Mouse (Mus musculus) heart, embryonic 12.5 days (tissue): Measurements from ENCODE around the gene Eif4a3. TPM values are rescaled to one million over a fixed set of nuclear protein-coding genes. Genes with fewer than 3 reads are reported as not detected.

Experiments
- ATAC-seq: fragments of 200-750 bp; cut with Nextera tagmentation; 2 replicates; pipeline ENCODE4 v1.8.0; 2017; ENCODE audit warnings: moderate TSS enrichment, moderate library complexity; ENCODE audit not compliant: insufficient number of reproducible peaks, low FRiP score
- H3K27ac ChIP-seq: fragments of 300-500 bp; sonication (generic); 2 replicates; pipeline ENCODE4 v1.5.1; 2016; ENCODE audit warnings: mild to moderate bottlenecking, moderate library complexity; ENCODE audit not compliant: poor library complexity, severe bottlenecking
- H3K27me3 ChIP-seq: fragments of 300-500 bp; sonication (generic); replicated peaks from 2 replicates; pipeline ENCODE4 v1.6.1; 2016; ENCODE audit warnings: mild to moderate bottlenecking, moderate library complexity
- H3K36me3 ChIP-seq: fragments of 300-500 bp; sonication (generic); 2 replicates; pipeline ENCODE4 v1.6.1; 2016; ENCODE audit warnings: mild to moderate bottlenecking, moderate library complexity
- H3K4me1 ChIP-seq: fragments of 300-500 bp; sonication (generic); replicated peaks from 2 replicates; pipeline ENCODE4 v1.6.1; 2016; ENCODE audit warnings: mild to moderate bottlenecking
- H3K4me2 ChIP-seq: fragments of 300-500 bp; sonication (generic); 2 replicates; pipeline ENCODE4 v1.6.1; 2016; ENCODE audit warnings: mild to moderate bottlenecking, moderate library complexity
- H3K4me3 ChIP-seq: fragments of 300-500 bp; sonication (generic); 2 replicates; pipeline ENCODE4 v1.5.1; 2016; ENCODE audit warnings: mild to moderate bottlenecking
- H3K9ac ChIP-seq: fragments of 300-500 bp; sonication (generic); 2 replicates; pipeline ENCODE4 v1.6.1; 2016; ENCODE audit warnings: mild to moderate bottlenecking, moderate library complexity
- H3K9me3 ChIP-seq: fragments of 300-500 bp; sonication (generic); replicated peaks from 2 replicates; pipeline ENCODE4 v1.6.1; 2016; ENCODE audit warnings: mild to moderate bottlenecking, moderate library complexity
- WGBS: fragments of 180-500 bp; shearing (Covaris S2); methylation state at CpG from one replicate; pipeline ENCODE4 v1.1.7; 2016; 5-methylcytosine and 5-hydroxymethylcytosine counted together
- polyA plus RNA-seq: library from polyadenylated mRNA; unstranded; fragments of >200 nt; fragmentation: Nextera tagmentation; extraction: Ambion mirVana; gene quantifications from 2 replicates; pipeline ENCODE4 v1.2.1, GENCODE M21; 2016

Eif4a3 gene
- 270 and 276 TPM in 2 replicates for polyA plus RNA-seq

DNA sequence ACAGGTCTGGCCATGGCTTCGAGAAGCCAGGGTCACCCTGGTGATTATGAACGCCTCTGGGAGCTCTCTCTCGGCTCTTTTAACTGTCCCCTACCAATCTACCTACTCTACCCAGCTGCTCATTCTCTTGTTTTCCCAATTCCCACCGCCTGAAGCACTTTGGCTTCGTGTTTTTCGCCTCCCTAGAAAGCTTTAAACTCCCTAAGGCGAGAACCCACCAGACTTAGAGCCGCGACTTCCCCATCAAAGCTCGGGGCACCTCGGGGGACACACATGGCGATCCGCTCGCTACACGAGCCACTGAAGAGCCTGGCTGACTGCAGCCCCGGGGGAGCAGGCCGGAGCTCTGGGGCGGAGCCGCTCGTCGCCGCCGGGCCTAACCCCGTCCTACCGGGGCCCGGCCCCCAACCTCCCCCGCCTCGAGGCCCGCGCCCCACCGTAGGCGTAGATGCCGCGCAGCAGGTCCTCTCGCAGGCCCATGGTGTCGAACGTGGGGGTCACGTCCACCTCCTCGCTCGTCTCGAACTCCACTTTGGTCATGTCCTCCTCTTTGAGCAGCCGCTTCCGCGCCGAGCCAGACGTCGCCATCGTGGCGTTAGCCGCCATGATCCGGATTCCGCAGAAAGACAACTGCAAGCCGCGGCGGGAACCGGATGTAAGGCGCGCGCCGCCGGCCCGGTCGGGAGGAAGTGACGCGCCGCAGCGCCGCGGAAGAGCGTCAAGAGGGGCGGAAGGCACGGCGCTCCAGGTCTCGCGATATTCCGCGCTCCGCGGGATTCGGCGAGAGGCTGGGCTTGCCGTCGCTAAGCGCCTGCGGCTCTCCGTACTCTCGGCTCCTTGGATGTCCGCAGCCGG, at the start of gene Eif4a3:
Gene Eif4a3 (minus strand): TSS at position 699 of the 855 bp plus-strand sequence.
- Histone ChIP-seq H3K9me3 (no peaks in the 10 kb centered on the region), H3K4me2 (peak within 1 kb of the TSS; percentile 95), H3K27ac (peak within 1 kb of the TSS; percentile 82), H3K36me3 (peaks cover 36% of the 10 kb centered on the region), H3K4me1 (peaks cover 17% of the 10 kb centered on the region), H3K9ac (peak within 1 kb of the TSS; percentile 98), H3K4me3 (peak within 1 kb of the TSS; percentile 99), H3K27me3 (peaks cover 12% of the 10 kb centered on the region)
- under 1% methylated on average over 89 of the region's 89 CpGs for WGBS
- peak; percentile 96 for ATAC-seq

DNA sequence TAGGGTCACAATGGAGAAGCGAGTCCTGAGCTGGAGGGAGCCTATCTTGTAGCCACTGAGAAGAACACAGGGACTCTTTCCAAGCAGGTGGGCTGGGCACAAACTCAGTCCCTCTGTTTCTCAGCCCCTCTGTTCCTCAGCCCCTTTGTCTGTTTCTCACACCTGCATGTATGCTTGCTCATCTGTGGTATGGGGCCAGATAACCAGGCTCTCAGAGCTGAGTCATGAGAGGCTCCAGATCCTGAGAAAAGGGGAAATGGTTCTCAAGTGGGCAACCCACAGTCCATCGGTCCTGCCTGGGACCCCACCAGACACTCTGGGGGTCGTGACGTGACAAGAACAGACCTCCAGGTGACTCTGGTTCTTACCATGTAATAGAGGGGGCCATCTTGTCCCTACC, 47.2 kb upstream of the Eif4a3 start:
- H3K4me3 ChIP-seq = no peak overlapping the region
- no peak overlapping the region for H3K4me2 ChIP-seq
- whole genome bisulfite sequencing = 77% methylated on average over 4 of the region's 4 CpGs
- ATAC-seq = no peak
- peaks cover 8% of the 10 kb centered on the region for H3K4me1 ChIP-seq
- peaks cover 25% of the 10 kb centered on the region for H3K36me3 ChIP-seq
- H3K9ac ChIP-seq = no peak overlapping the region
- H3K9me3 ChIP-seq = no peaks in the 10 kb centered on the region
- H3K27me3 ChIP-seq = no peaks in the 10 kb centered on the region
- no peak overlapping the region for H3K27ac ChIP-seq

DNA sequence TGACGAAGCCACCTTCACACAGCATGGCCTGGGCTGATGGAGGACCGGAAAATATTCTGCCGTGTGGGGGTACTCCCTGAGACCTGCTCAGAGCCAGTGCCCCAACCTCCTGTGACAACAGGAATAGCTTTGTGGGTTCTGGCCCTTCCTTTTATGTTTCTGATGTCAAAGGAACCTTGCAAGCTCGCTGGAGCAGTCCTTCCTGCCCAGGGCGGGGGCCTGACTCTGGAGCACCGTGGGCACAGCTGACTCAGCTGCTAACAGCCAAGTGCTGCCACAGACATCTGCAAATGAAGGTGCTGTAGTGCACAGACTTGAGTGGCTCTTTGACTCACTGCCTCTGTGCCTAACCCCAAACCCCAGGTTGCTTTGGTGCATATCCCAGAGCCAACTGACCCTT, 45.0 kb upstream of the Eif4a3 start:
- no peaks in the 10 kb centered on the region for H3K9me3 ChIP-seq
- no peak for ATAC-seq
- no peak overlapping the region for H3K9ac ChIP-seq
- 69% methylated on average over 6 of the region's 6 CpGs for WGBS
- H3K4me1 ChIP-seq = peaks cover 8% of the 10 kb centered on the region
- H3K36me3 ChIP-seq = peaks cover 20% of the 10 kb centered on the region
- H3K27ac ChIP-seq = no peak overlapping the region
- H3K4me3 ChIP-seq = no peak overlapping the region
- no peak overlapping the region for H3K4me2 ChIP-seq
- no peaks in the 10 kb centered on the region for H3K27me3 ChIP-seq

DNA sequence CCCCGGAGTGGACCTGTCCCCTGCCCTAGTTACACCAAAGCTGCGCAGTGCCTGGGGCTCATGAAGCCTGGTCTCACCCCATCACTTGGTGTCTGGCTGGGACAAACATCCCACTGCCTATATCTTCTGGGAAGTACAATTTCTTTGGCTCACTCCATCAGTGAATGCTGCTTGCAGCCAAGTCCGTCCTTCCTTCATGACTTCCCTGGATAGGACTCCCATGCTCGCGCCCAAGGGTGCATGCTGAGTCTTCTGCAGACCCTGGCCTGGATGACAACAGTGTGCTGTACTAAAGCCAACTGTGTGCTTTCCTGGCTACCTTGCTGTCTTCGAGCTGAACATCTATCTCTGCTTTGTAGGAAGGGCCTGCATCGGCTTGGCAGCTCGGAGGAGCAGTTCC, 44.3 kb upstream of the Eif4a3 start:
- no peak overlapping the region for H3K4me2 ChIP-seq
- no peak for ATAC-seq
- 75% methylated on average over 8 of the region's 8 CpGs for WGBS
- no peak overlapping the region for H3K9ac ChIP-seq
- H3K36me3 ChIP-seq = peaks cover 20% of the 10 kb centered on the region
- H3K4me1 ChIP-seq = peaks cover 10% of the 10 kb centered on the region
- no peaks in the 10 kb centered on the region for H3K9me3 ChIP-seq
- H3K27ac ChIP-seq = no peak overlapping the region
- no peak overlapping the region for H3K4me3 ChIP-seq
- no peaks in the 10 kb centered on the region for H3K27me3 ChIP-seq

DNA sequence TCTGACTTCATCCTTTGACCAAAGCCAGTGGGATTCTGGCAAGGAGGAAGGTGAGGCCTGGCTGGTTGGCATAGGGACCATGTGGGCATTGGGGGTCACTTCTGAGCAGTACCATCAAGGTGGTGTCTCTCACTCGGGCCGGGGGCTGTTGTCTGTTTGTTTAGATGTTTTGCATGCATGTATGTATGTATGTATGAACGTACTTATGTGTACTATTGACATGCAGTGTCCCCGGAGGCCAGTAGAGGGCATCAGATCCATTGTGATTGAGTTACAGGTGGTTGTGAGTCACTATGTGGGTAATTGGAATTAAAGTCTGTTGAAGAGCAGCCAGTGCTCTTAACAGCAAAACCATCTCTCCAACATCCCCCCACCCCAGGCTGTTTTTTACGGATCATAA, 39.7 kb upstream of the Eif4a3 start:
- Histone ChIP-seq H3K4me1 (peaks cover 19% of the 10 kb centered on the region), H3K36me3 (no peaks in the 10 kb centered on the region), H3K4me2 (no peak overlapping the region), H3K27me3 (peaks cover 10% of the 10 kb centered on the region), H3K9me3 (no peaks in the 10 kb centered on the region), H3K27ac (no peak overlapping the region), H3K9ac (peak overlapping the region; percentile 27; the same call in 1 of the 2 replicates), H3K4me3 (no peak overlapping the region)
- 4% methylated on average over 5 of the region's 5 CpGs for WGBS
- ATAC-seq = no peak

DNA sequence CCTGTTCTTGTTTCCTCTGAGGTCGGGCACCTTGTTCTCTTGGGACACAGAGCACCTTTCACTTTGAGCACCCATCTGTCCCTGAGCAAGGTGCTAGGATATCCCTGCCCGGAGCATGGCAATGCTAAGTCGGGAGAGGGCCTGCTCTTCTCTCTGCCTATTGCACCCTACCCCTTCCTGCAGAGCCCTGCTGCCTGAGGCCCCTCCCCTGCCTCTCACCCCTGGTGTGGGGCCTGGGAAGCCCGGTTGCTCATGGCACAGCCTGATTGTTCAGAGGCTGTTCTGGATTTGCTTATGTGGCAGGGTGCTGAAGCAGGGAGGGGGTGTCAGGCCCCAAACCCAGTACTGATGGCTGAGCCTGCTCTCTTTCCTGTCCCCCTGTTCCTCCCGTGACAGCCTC, 39.3 kb upstream of the Eif4a3 start:
- H3K36me3 ChIP-seq = no peaks in the 10 kb centered on the region
- H3K27me3 ChIP-seq = peaks cover 10% of the 10 kb centered on the region
- H3K9me3 ChIP-seq = no peaks in the 10 kb centered on the region
- WGBS = 52% methylated on average over 5 of the region's 5 CpGs
- H3K27ac ChIP-seq = no peak overlapping the region
- peaks cover 19% of the 10 kb centered on the region for H3K4me1 ChIP-seq
- H3K4me2 ChIP-seq = no peak overlapping the region
- no peak overlapping the region for H3K4me3 ChIP-seq
- peak overlapping the region; percentile 27; the same call in 1 of the 2 replicates for H3K9ac ChIP-seq
- ATAC-seq = no peak

DNA sequence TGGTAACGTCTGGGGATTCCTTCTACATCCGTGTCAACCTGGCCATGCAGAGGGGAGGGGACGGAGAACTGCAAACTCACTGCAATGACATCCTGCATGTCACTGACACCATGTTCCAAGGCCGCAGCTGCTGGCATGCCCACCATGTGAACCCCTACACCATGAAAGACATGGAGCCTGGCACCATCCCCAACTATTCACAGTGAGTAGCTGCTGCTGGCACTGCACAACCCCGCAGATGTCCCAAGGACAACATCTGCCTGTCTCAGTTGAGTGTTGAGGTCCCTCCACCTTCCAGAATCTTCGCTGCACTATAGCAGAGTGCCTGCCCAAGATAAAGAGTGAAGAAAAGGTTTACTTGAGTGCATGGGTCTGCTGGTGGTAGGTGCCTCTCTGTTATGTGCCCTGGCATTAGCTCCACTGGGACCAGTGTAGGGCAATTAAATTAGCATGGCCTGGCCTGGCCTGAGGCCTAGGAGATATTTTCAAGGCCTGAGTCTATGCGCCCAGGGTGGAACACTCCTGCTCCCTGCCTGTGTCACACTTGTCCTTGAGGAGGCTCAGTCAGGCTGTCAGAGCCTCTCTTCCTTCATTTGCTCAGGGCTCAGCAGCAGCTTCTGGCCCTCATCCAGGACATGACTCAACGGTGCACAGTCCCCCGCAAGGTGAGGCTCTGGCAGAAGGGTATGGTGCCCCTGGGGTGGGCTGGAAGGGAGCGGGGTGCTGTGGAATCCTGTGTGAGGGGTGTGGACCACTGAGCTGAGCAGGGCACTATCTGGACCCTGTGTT, 38.6 kb upstream of the Eif4a3 start:
- peak overlapping the region; percentile 27; the same call in 1 of the 2 replicates for H3K9ac ChIP-seq
- peaks cover 15% of the 10 kb centered on the region for H3K27me3 ChIP-seq
- 67% methylated on average over 10 of the region's 10 CpGs for WGBS
- H3K27ac ChIP-seq = no peak overlapping the region
- H3K4me2 ChIP-seq = no peak overlapping the region
- no peaks in the 10 kb centered on the region for H3K36me3 ChIP-seq
- H3K4me3 ChIP-seq = no peak overlapping the region
- H3K4me1 ChIP-seq = peaks cover 19% of the 10 kb centered on the region
- no peaks in the 10 kb centered on the region for H3K9me3 ChIP-seq
- ATAC-seq = peak; percentile 45; the same call in 1 of the 2 replicates

DNA sequence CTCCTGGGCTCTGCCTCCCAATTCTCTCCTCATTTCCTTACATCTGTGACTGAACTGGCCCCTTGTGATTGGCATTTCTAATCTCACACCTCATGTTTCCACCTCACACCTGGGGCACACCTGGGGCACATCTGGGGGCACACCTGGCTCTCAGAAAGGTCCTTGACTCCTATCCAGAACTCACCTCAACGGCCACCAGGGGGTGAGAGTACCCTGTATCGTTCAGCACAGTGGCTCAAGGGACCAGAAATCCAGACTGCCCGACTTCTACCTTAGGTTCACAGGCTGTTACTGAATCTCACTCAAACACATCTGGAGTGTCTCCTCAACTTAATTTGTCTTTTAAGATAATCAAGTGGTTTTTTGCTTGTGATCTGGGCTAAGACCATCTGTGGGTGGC, 32.1 kb upstream of the Eif4a3 start:
- no peak overlapping the region for H3K27ac ChIP-seq
- WGBS = 44% methylated on average over 3 of the region's 3 CpGs

DNA sequence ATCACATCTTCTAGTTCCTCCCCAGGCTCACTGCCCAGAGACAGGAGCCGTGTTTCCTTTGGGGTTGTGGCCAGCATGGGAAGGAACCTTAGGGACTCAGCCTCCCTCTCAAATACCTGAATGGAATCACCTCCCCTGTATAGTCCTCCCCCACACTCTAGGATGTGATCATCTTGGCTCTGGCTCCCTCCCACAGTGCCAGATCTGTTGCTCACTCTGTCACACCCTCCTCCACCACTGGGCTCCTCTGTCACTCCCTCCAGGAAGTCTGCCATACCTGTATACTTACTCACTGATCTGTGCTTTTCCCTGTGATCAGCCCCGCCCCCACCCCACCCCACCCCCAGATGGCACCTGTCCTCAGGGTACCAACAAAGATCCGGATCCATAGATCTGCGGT, 30.7 kb upstream of the Eif4a3 start:
- Histone ChIP-seq H3K4me2 (no peak overlapping the region), H3K27me3 (peaks cover 44% of the 10 kb centered on the region), H3K4me3 (no peak overlapping the region), H3K36me3 (no peaks in the 10 kb centered on the region), H3K4me1 (no peaks in the 10 kb centered on the region), H3K9me3 (no peaks in the 10 kb centered on the region), H3K27ac (no peak overlapping the region), H3K9ac (no peak overlapping the region)
- no peak for ATAC-seq
- 58% methylated on average over 4 of the region's 4 CpGs for WGBS

More for the DNA sequence above, 32.1 kb upstream of the Eif4a3 start:
- Histone ChIP-seq H3K4me3 (no peak overlapping the region), H3K27me3 (peaks cover 51% of the 10 kb centered on the region), H3K36me3 (no peaks in the 10 kb centered on the region), H3K9ac (no peak overlapping the region), H3K9me3 (no peaks in the 10 kb centered on the region), H3K4me2 (no peak overlapping the region), H3K4me1 (no peaks in the 10 kb centered on the region)
- no peak for ATAC-seq

DNA sequence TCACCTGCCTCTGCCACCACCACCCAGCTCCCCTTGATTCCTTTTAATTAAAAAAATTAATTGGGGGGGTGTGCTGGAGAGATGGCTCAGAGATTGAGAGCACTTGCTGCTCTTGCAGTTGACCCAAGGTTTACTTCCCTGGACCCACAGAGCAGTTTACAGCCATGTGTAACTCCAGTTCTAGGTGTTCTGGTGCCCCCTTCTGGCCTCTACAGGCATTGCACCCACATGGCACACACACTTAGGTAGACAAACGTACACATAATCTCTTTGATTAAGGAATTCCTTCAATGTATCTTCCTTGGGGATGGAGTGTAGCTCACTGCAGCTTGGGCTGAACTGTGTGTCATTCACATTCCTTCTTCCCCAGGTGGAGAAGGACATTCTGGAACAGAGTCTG, 25.2 kb upstream of the Eif4a3 start:
- H3K4me1 ChIP-seq = no peaks in the 10 kb centered on the region
- H3K9ac ChIP-seq = no peak overlapping the region
- no peaks in the 10 kb centered on the region for H3K36me3 ChIP-seq
- peaks cover 29% of the 10 kb centered on the region for H3K27me3 ChIP-seq
- peaks cover 5% of the 10 kb centered on the region; the same call in 1 of the 2 replicates for H3K9me3 ChIP-seq
- H3K27ac ChIP-seq = no peak overlapping the region
- no peak overlapping the region for H3K4me3 ChIP-seq
- no peak overlapping the region for H3K4me2 ChIP-seq
- no peak for ATAC-seq
- 60% methylated on average over 1 of the region's 1 CpGs for WGBS

DNA sequence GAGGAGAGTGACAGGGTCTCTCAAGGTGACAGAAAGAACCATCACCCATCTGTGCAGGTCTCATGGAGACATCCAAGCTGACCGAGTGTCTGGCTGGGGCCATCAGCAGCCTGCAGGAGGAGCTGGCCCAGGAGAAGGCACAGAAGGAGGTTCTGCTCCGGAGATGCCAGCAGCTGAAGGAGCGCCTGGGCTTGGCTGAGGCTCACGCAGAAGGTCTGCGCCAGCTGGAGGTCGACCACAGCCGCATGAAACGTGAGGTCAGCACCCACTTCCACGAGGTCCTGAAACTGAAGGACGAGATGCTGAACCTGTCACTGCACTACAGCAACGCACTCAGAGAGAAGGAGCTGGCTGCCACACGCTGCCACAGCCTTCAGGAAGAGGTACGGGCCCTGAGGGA, 22.6 kb upstream of the Eif4a3 start:
- Histone ChIP-seq H3K9ac (no peak overlapping the region), H3K4me2 (no peak overlapping the region), H3K4me3 (no peak overlapping the region), H3K27ac (no peak overlapping the region), H3K36me3 (no peaks in the 10 kb centered on the region), H3K9me3 (peaks cover 5% of the 10 kb centered on the region; the same call in 1 of the 2 replicates), H3K27me3 (peaks cover 18% of the 10 kb centered on the region), H3K4me1 (no peaks in the 10 kb centered on the region)
- WGBS = 72% methylated on average over 13 of the region's 13 CpGs
- no peak for ATAC-seq
